9 mouse cellular contexts compared by ENCODE assay signal in genomic region chr16:45283093-45283492, GRCm38 (mm10). TPM values are rescaled to one million over a fixed set of nuclear protein-coding genes. Genes with fewer than 3 reads are reported as not detected.
A peak's percentile ranks its signal among the peaks of the same experiment; 100 is the strongest.
DNase-seq lines count a peak whose midpoint lies in the region; ATAC-seq and TF ChIP-seq lines count a peak whose summit lies in the region.
"Had no signal": no experiment of that assay in that cellular context is flagged by ENCODE, and none has a peak within 500 bp of the region (broad histone marks: within the 10 kb centered on the region; RNA-seq: fewer than 3 reads in every experiment).

No protein-coding gene starts in this region.

- no peak overlapping the region for H3K4me3 ChIP-seq in liver, postnatal 0 days (ENCODE audit: low read depth, low read length)
- no peak overlapping the region for H3K4me3 ChIP-seq in liver, embryonic 11.5 days (ENCODE audit: low read depth, low read length)
- H3K4me3 ChIP-seq in heart, postnatal 0 days (ENCODE audit: low read depth, low read length) = no peak overlapping the region
- H3K4me3 ChIP-seq in stomach, postnatal 0 days (ENCODE audit: low read depth, low read length) = no peak overlapping the region

- no peaks in the 10 kb centered on the region for H3K9me3 ChIP-seq in liver, postnatal 0 days (ENCODE audit: low read length)
- no peaks in the 10 kb centered on the region for H3K9me3 ChIP-seq in liver, embryonic 11.5 days (ENCODE audit: control insufficient read depth, low read length)
- no peaks in the 10 kb centered on the region for H3K9me3 ChIP-seq in heart, postnatal 0 days (replicated peaks; ENCODE audit: control insufficient read depth, low read length)
- no peaks in the 10 kb centered on the region for H3K9me3 ChIP-seq in stomach, postnatal 0 days (ENCODE audit: control insufficient read depth, low read length)

- no peak overlapping the region for H3K4me2 ChIP-seq in liver, postnatal 0 days (ENCODE audit: low read depth, low read length)
- H3K4me2 ChIP-seq in liver, embryonic 11.5 days = no peak overlapping the region
- H3K4me2 ChIP-seq in heart, postnatal 0 days (ENCODE audit: low read depth, low read length) = no peak overlapping the region
- H3K4me2 ChIP-seq in stomach, postnatal 0 days (replicated peaks; ENCODE audit: low read depth) = no peak overlapping the region

- no peak for ATAC-seq in liver, postnatal 0 days
- ATAC-seq in liver, embryonic 11.5 days (replicated peaks; ENCODE audit: low FRiP score) = no peak
- no peak for ATAC-seq in heart, postnatal 0 days (ENCODE audit: insufficient read depth, low read depth)
- no peak for ATAC-seq in stomach, postnatal 0 days (ENCODE audit: low FRiP score, low TSS enrichment)
- ATAC-seq: midbrain, embryonic 16.5 days had no signal

- DNase-seq in liver, postnatal 0 days = no peak
- no peak for DNase-seq in liver, embryonic 11.5 days (ENCODE audit: low spot score)
- peak; percentile 33 for DNase-seq in R1 (ENCODE audit: low read depth, low spot score)
- no peak for DNase-seq in heart, postnatal 0 days (ENCODE audit: low spot score)
- DNase-seq in stomach, postnatal 0 days (ENCODE audit: low spot score) = no peak
- no peak for DNase-seq in T-cell, adult 2 months (ENCODE audit: low spot score)
- DNase-seq in cerebellum, postnatal 36 days = no peak
- DNase-seq: adrenal gland, adult 8-10 months had no signal

- TF ChIP-seq CTCF in liver, postnatal 0 days (IDR thresholded peaks at IDR 0.05; ENCODE audit: low read depth) = peak; percentile 44
- TF ChIP-seq CTCF in heart, postnatal 0 days (IDR thresholded peaks at IDR 0.05; ENCODE audit: low read depth) = peak; percentile 47
- TF ChIP-seq CTCF in stomach, postnatal 0 days (IDR thresholded peaks at IDR 0.05; ENCODE audit: low read depth) = peak; percentile 56

- WGBS in liver, postnatal 0 days (ENCODE audit: insufficient replicate concordance) = 42% methylated on average over 1 of the region's 1 CpGs
- 50% methylated on average over 1 of the region's 1 CpGs for WGBS in liver, embryonic 11.5 days
- 66% methylated on average over 1 of the region's 1 CpGs for WGBS in heart, postnatal 0 days
- 78% methylated on average over 1 of the region's 1 CpGs for WGBS in stomach, postnatal 0 days

- H3K36me3 ChIP-seq in liver, postnatal 0 days (replicated peaks; ENCODE audit: insufficient read depth, low read length) = no peaks in the 10 kb centered on the region
- no peaks in the 10 kb centered on the region for H3K36me3 ChIP-seq in liver, embryonic 11.5 days (ENCODE audit: control insufficient read depth, insufficient read depth, low read length)
- no peaks in the 10 kb centered on the region for H3K36me3 ChIP-seq in heart, postnatal 0 days (replicated peaks; ENCODE audit: control insufficient read depth, insufficient read depth, low read length)
- no peaks in the 10 kb centered on the region for H3K36me3 ChIP-seq in stomach, postnatal 0 days (ENCODE audit: control insufficient read depth, insufficient read depth, low read length)

- no peaks in the 10 kb centered on the region for H3K4me1 ChIP-seq in liver, postnatal 0 days (ENCODE audit: insufficient read depth)
- no peaks in the 10 kb centered on the region for H3K4me1 ChIP-seq in liver, embryonic 11.5 days (replicated peaks; ENCODE audit: control insufficient read depth, insufficient read depth, low read length)
- H3K4me1 ChIP-seq in heart, postnatal 0 days (ENCODE audit: control insufficient read depth, insufficient read depth) = no peaks in the 10 kb centered on the region
- H3K4me1 ChIP-seq in stomach, postnatal 0 days (replicated peaks; ENCODE audit: control insufficient read depth, insufficient read depth) = no peaks in the 10 kb centered on the region

- TF ChIP-seq EP300 in liver, postnatal 0 days (IDR thresholded peaks at IDR 0.05; ENCODE audit: low read depth) = no peak
- no peak for TF ChIP-seq EP300 in heart, postnatal 0 days (IDR thresholded peaks at IDR 0.05; ENCODE audit: low read depth)
- no peak for TF ChIP-seq EP300 in stomach, postnatal 0 days (optimal IDR thresholded peaks at IDR 0.05)

- H3K27me3 ChIP-seq in liver, postnatal 0 days (ENCODE audit: insufficient read depth, low read length) = no peaks in the 10 kb centered on the region
- no peaks in the 10 kb centered on the region for H3K27me3 ChIP-seq in liver, embryonic 11.5 days (replicated peaks; ENCODE audit: control insufficient read depth, insufficient read depth, low read length)
- no peaks in the 10 kb centered on the region for H3K27me3 ChIP-seq in heart, postnatal 0 days (ENCODE audit: control insufficient read depth, insufficient read depth, low read length)
- no peaks in the 10 kb centered on the region for H3K27me3 ChIP-seq in stomach, postnatal 0 days (ENCODE audit: control insufficient read depth, insufficient read depth, low read length)

- no peak overlapping the region for H3K27ac ChIP-seq in liver, postnatal 0 days (ENCODE audit: low read depth)
- H3K27ac ChIP-seq in liver, embryonic 11.5 days (ENCODE audit: low read depth, low read length) = no peak overlapping the region
- no peak overlapping the region for H3K27ac ChIP-seq in heart, postnatal 0 days (ENCODE audit: low read depth)
- no peak overlapping the region for H3K27ac ChIP-seq in stomach, postnatal 0 days (replicated peaks)

- H3K9ac ChIP-seq in liver, postnatal 0 days (replicated peaks) = no peak overlapping the region
- H3K9ac ChIP-seq in liver, embryonic 11.5 days (ENCODE audit: low read depth, low read length) = no peak overlapping the region
- no peak overlapping the region for H3K9ac ChIP-seq in heart, postnatal 0 days (replicated peaks; ENCODE audit: low read depth, low read length)
- no peak overlapping the region for H3K9ac ChIP-seq in stomach, postnatal 0 days (ENCODE audit: low read length)

RNA-seq across cellular contexts. Expression of gene Btla, which starts 59.0 kb away (rescaled TPM):
- 0.62 and 0.87 TPM in 2 replicates for polyA plus RNA-seq in liver, postnatal 0 days (2015; fragmentation: Nextera tagmentation; extraction: Ambion mirVana)
- 0.12 and 0.59 TPM in 2 replicates for polyA plus RNA-seq in liver, embryonic 11.5 days (2014; fragmentation: Nextera tagmentation; extraction: Ambion mirVana)
- total RNA-seq in heart, postnatal 0 days (2014; rRNA removed; ENCODE audit: low replicate concordance) = not detected in 2 replicates
- polyA plus RNA-seq in heart, postnatal 0 days (2015; fragmentation: Nextera tagmentation; extraction: Ambion mirVana) = 0.05 TPM in 1 of 2 replicates, not detected in the other
- polyA plus RNA-seq in stomach, postnatal 0 days (2015; fragmentation: Nextera tagmentation; extraction: Ambion mirVana) = 0.06 and 0.07 TPM in 2 replicates
